Mouse (Mus musculus) hindbrain, embryonic 11.5 days (tissue): ENCODE results near the gene Orai2. TPM values are rescaled to one million over a fixed set of nuclear protein-coding genes. Genes with fewer than 3 reads are reported as not detected.

Experiments
- ATAC-seq: fragments of 200-750 bp; cut with Nextera tagmentation; 2 replicates; pipeline ENCODE4 v1.8.0; 2017; ENCODE audit warnings: mild to moderate bottlenecking, moderate TSS enrichment, moderate library complexity; ENCODE audit not compliant: low FRiP score
- DNase-seq: peaks from one replicate; pipeline ENCODE4 v3.0.0-alpha.2; 2015; ENCODE audit warnings: low spot score
- H3K27ac ChIP-seq: fragments of 300-500 bp; sonication (generic); 2 replicates; pipeline ENCODE4 v1.5.1; 2014; ENCODE audit warnings: mild to moderate bottlenecking, low read depth, low read length
- H3K27me3 ChIP-seq: fragments of 300-500 bp; sonication (generic); 2 replicates; pipeline ENCODE4 v1.6.1; 2014; ENCODE audit warnings: mild to moderate bottlenecking, low read length, moderate library complexity, mixed read lengths; ENCODE audit not compliant: control insufficient read depth, insufficient read depth
- H3K36me3 ChIP-seq: fragments of 300-500 bp; sonication (generic); 2 replicates; pipeline ENCODE4 v1.6.1; 2014; ENCODE audit warnings: mild to moderate bottlenecking, low read length, moderate library complexity, mixed read lengths; ENCODE audit not compliant: control insufficient read depth, insufficient read depth
- H3K4me1 ChIP-seq: fragments of 300-500 bp; sonication (generic); replicated peaks from 2 replicates; pipeline ENCODE4 v1.6.1; 2014; ENCODE audit warnings: low read length, mixed read lengths; ENCODE audit not compliant: control insufficient read depth, insufficient read depth
- H3K4me2 ChIP-seq: fragments of 300-500 bp; sonication (generic); replicated peaks from 2 replicates; pipeline ENCODE4 v1.6.1; 2014; ENCODE audit warnings: mild to moderate bottlenecking, low read depth, low read length
- H3K4me3 ChIP-seq: fragments of 300-500 bp; sonication (generic); 2 replicates; pipeline ENCODE4 v1.5.1; 2014; ENCODE audit warnings: low read depth, low read length
- H3K9ac ChIP-seq: fragments of 300-500 bp; sonication (generic); 2 replicates; pipeline ENCODE4 v1.6.1; 2014; ENCODE audit warnings: low read depth, low read length
- H3K9me3 ChIP-seq: fragments of 300-500 bp; sonication (generic); 2 replicates; pipeline ENCODE4 v1.6.1; 2016; ENCODE audit warnings: low read length; ENCODE audit not compliant: control insufficient read depth
- WGBS: fragments of 180-500 bp; shearing (Covaris S2); extraction: QIAGEN DNeasy Blood & Tissue Kit; methylation state at CpG from one replicate; pipeline ENCODE4 v1.1.7; 2014; 5-methylcytosine and 5-hydroxymethylcytosine counted together
- polyA plus RNA-seq: library from polyadenylated mRNA; unstranded; fragments of >200 nt; fragmentation: Nextera tagmentation; extraction: Ambion mirVana; gene quantifications from 2 replicates; pipeline ENCODE4 v1.2.1, GENCODE M21; 2014

The Orai2 gene
- polyA plus RNA-seq, 1 experiment from 2014 or later, result 8.2 TPM

DNA sequence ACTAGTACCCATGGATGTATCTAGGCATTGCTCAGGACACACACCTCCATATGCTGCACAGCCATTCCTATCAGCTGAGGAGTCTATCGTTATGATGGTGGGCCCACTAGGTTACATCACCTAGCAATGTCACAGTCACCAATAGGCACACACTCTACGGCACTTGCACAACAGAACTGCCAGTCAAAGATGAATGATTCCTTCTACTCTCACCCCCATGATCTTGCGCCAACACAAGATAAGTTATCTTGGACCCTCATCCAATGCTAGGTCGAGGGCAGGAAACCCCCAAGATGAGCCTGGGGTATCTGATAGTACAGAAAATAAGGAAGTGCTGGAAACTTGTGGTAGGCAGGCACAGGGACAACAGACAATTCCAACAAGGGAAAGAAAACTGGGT, 12.3 kb upstream of the Orai2 start:
- ATAC-seq, result no peak
- no peak for DNase-seq
- 92% methylated on average over 4 of the region's 4 CpGs for WGBS
- Histone ChIP-seq H3K4me2 (no peak overlapping the region), H3K27me3 (no peaks in the 10 kb centered on the region), H3K4me1 (no peaks in the 10 kb centered on the region), H3K9ac (no peak overlapping the region), H3K4me3 (no peak overlapping the region), H3K9me3 (no peaks in the 10 kb centered on the region), H3K36me3 (0 out of 2 replicates have a peak, but pooled peaks cover 4% of the 10 kb centered on the region), H3K27ac (no peak overlapping the region)

- Histone ChIP-seq H3K9me3 (no peaks in the 10 kb centered on the region), H3K9ac (no peak overlapping the region), H3K27me3 (no peaks in the 10 kb centered on the region), H3K4me1 (no peaks in the 10 kb centered on the region), H3K4me2 (no peak overlapping the region), H3K36me3 (0 out of 2 replicates have a peak, but pooled peaks cover 4% of the 10 kb centered on the region), H3K27ac (no peak overlapping the region), H3K4me3 (no peak overlapping the region)
- ATAC-seq (no peak), DNase-seq (no peak)
- 93% methylated on average over 6 of the region's 6 CpGs for WGBS
These were observed 11.5 kb upstream of the Orai2 start for GRCm38 (mm10) chr5:136182049-136182448.

- DNase-seq, result no peak
- Histone ChIP-seq H3K9ac (no peak overlapping the region), H3K4me2 (no peak overlapping the region), H3K27me3 (no peaks in the 10 kb centered on the region), H3K27ac (no peak overlapping the region), H3K4me1 (no peaks in the 10 kb centered on the region), H3K9me3 (no peaks in the 10 kb centered on the region), H3K4me3 (no peak overlapping the region), H3K36me3 (0 out of 2 replicates have a peak, but pooled peaks cover 4% of the 10 kb centered on the region)
- ATAC-seq, result no peak
- 91% methylated on average over 6 of the region's 6 CpGs for WGBS
These were observed 10.7 kb upstream of the Orai2 start for GRCm38 (mm10) chr5:136181197-136181596.

DNA sequence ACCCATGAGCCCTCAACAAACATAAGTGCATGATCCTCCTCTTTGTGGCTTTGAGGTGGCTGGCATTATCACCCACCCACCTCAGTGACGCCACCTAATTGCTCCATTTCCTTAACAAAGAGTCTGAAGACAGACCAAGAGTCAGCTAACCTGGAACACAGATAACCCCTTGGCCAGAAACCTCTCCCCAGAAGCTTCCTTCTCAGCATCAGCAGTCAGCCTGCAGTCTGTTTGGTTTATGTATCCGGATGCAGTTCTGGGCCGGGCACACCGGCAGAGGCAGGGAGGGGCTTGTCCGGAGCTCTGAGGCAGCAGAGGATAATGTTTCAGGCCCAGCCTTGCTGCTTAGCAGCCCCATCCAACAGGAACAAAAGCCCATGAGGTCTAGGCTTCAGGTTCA, 9.1 kb upstream of the Orai2 start:
- Histone ChIP-seq H3K4me3 (no peak overlapping the region), H3K27ac (no peak overlapping the region), H3K27me3 (no peaks in the 10 kb centered on the region), H3K36me3 (0 out of 2 replicates have a peak, but pooled peaks cover 4% of the 10 kb centered on the region), H3K9me3 (no peaks in the 10 kb centered on the region), H3K9ac (no peak overlapping the region), H3K4me2 (no peak overlapping the region), H3K4me1 (no peaks in the 10 kb centered on the region)
- WGBS, result 77% methylated on average over 5 of the region's 5 CpGs
- ATAC-seq, result no peak
- no peak for DNase-seq

- 0 out of 2 replicates have a peak, but pooled peaks cover 3% of the 10 kb centered on the region for H3K4me1 ChIP-seq
- 61% methylated on average over 9 of the region's 9 CpGs for WGBS
- no peak overlapping the region for H3K4me2 ChIP-seq
- ATAC-seq (no peak), DNase-seq (no peak)
- no peak overlapping the region for H3K9ac ChIP-seq
- H3K36me3 ChIP-seq, result no peaks in the 10 kb centered on the region
- H3K27me3 ChIP-seq, result no peaks in the 10 kb centered on the region; the same call in 1 of the 2 replicates
- H3K27ac ChIP-seq, result no peak overlapping the region
- H3K4me3 ChIP-seq, result no peak overlapping the region
- no peaks in the 10 kb centered on the region for H3K9me3 ChIP-seq
These were observed 3.3 kb upstream of the Orai2 start for GRCm38 (mm10) chr5:136173606-136174463.

DNA sequence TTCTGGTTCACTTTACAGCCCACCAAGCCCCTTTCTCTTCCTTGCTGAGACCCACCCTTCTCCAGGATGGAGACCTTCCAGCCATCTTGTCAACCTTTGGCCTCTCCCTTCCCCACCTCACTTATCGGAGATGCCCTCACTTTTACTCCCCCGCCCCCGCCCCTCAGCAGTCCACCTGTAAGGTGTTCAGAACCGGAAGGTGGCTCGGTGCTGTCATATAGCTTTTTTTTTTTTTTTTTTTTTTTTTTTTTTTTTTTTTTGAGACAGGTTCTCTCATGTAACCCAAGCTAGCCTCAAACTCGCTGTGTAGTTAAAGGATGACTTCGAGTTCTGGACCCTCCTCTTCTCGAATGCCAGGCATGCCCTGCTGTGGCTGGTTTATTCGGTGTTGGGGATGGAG, 2.4 kb upstream of the Orai2 start:
- Histone ChIP-seq H3K36me3 (no peaks in the 10 kb centered on the region), H3K27ac (no peak overlapping the region), H3K4me3 (no peak overlapping the region), H3K4me2 (no peak overlapping the region), H3K4me1 (0 out of 2 replicates have a peak, but pooled peaks cover 3% of the 10 kb centered on the region), H3K27me3 (no peaks in the 10 kb centered on the region; the same call in 1 of the 2 replicates), H3K9me3 (no peaks in the 10 kb centered on the region), H3K9ac (no peak overlapping the region)
- ATAC-seq, result no peak
- 74% methylated on average over 9 of the region's 9 CpGs for WGBS
- no peak for DNase-seq

DNA sequence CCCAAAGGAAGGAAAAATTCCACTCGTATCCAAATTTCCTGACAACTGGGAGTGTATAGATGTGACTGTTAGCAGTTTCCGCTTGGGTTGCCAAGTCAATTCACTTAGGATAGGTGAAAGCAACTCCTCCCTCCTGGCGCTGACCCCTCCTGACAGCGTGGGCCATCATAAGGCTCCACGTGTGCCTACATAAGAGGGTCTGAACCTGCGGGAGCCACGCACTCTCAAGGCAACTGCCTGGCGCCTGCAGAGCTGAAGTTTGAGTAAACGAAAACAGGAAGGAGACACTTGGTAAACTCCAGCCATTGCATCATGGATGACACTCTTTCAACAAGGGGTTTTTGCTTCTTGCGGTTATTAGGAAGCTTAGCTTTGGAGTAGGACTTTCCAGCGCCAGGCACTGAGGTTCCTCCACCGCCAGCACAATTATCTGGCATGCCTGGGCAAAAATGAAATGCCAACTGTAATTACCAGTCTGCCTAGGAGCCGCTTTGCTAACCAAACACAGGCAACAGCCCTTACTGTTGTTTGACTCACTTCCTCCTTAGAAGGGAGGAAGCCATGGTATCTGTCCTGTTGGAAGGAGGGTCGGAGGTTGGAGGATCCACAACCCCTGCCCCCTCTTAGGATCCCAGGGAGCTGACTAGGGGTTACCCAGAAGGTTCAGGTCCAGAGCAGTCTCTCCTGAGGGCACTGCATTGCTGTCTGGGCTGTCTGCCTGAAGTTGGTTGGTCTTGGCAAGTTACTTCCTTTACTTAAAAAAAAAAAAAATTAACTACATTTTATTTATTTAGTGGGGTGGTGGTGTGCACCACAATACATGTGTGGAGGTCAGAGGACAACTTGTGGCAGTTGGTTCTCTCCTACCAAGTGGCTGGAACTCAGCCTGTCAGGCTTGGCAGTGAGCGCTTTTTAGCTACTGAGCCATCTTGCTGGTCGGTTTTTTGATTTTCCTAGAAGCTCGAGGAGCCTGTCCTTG, 1.1 kb upstream of the Orai2 start:
- H3K27me3 ChIP-seq, result no peaks in the 10 kb centered on the region; the same call in 1 of the 2 replicates
- no peaks in the 10 kb centered on the region for H3K36me3 ChIP-seq
- no peaks in the 10 kb centered on the region for H3K9me3 ChIP-seq
- DNase-seq (no peak), ATAC-seq (no peak)
- peak overlapping the region; percentile 82 for H3K4me2 ChIP-seq
- H3K4me1 ChIP-seq, result 0 out of 2 replicates have a peak, but pooled peaks cover 3% of the 10 kb centered on the region
- H3K4me3 ChIP-seq, result peak overlapping the region; percentile 34
- H3K9ac ChIP-seq, result no peak overlapping the region; the same call in 1 of the 2 replicates
- 43% methylated on average over 17 of the region's 17 CpGs for WGBS
- H3K27ac ChIP-seq, result no peak overlapping the region

GRCm38 (mm10) chr5:136169626-136170511, 644 bp downstream of the Orai2 start:
- Histone ChIP-seq H3K4me3 (peak overlapping the region; percentile 34), H3K27me3 (no peaks in the 10 kb centered on the region; the same call in 1 of the 2 replicates), H3K4me1 (0 out of 2 replicates have a peak, but pooled peaks cover 3% of the 10 kb centered on the region), H3K9me3 (no peaks in the 10 kb centered on the region), H3K27ac (peak overlapping the region; percentile 31; the same call in 1 of the 2 replicates), H3K9ac (peak overlapping the region; percentile 64), H3K36me3 (no peaks in the 10 kb centered on the region), H3K4me2 (peak overlapping the region; percentile 82)
- no peak for ATAC-seq
- peak; percentile 57 for DNase-seq
- WGBS, result 15% methylated on average over 15 of the region's 15 CpGs
